Mouse (Mus musculus) frontal cortex, adult 2 months (tissue): ENCODE data around the gene Fam213b. TPM values are rescaled to one million over a fixed set of nuclear protein-coding genes. Genes with fewer than 3 reads are reported as not detected.

ENCODE experiments used
- DNase-seq, 2 experiments: peaks; one replicate each; pipeline ENCODE4 v3.0.0; 2022; ENCODE audit warnings: low spot score in 1 of 2; ENCODE audit errors: extremely low spot score in 1 of 2
- polyA plus RNA-seq: library from polyadenylated mRNA; depleted of rRNA; stranded (reverse); fragments of >200 nt; gene quantifications from 2 replicates; pipeline ENCODE4 v1.2.3, GENCODE M21; 2012

Fam213b gene
- polyA plus RNA-seq, 1 experiment, result 126 TPM

GRCm38 (mm10) chr4:154886876-154887592 is 11.9 kb downstream of the Fam213b start:
- DNase-seq, result no peak

- DNase-seq, result no peak
Measured at GRCm38 (mm10) chr4:154885416-154885815, 13.5 kb downstream of the Fam213b start.

- DNase-seq, result no peak
Measured at GRCm38 (mm10) chr4:154882014-154882659, 16.8 kb downstream of the Fam213b start.

GRCm38 (mm10) chr4:154880730-154881129 is 18.2 kb downstream of the Fam213b start:
- DNase-seq, result no peak

- DNase-seq, result peak; percentile 72 to 97
Measured at GRCm38 (mm10) chr4:154877864-154878548, 20.9 kb downstream of the Fam213b start.

GRCm38 (mm10) chr4:154873186-154873585 is 25.7 kb downstream of the Fam213b start:
- DNase-seq, result no peak

- DNase-seq, result no peak
Measured at GRCm38 (mm10) chr4:154871757-154872251, 27.1 kb downstream of the Fam213b start.

- no peak for DNase-seq
Measured at GRCm38 (mm10) chr4:154870721-154871120, 28.2 kb downstream of the Fam213b start.

GRCm38 (mm10) chr4:154869440-154869839 is 29.5 kb downstream of the Fam213b start, which contains the start of gene Mmel1:
TSS of gene Mmel1 (plus strand) at chr4:154869585.
- DNase-seq, result no peak

- no peak for DNase-seq
Measured at GRCm38 (mm10) chr4:154867257-154867656, 31.7 kb downstream of the Fam213b start.

- no peak for DNase-seq
Measured at GRCm38 (mm10) chr4:154866391-154866790, 32.5 kb downstream of the Fam213b start.

- no peak for DNase-seq
Measured at GRCm38 (mm10) chr4:154864961-154865760, 33.8 kb downstream of the Fam213b start.

GRCm38 (mm10) chr4:154864271-154864771 is 34.6 kb downstream of the Fam213b start:
- peak; percentile 72 to 93 for DNase-seq

GRCm38 (mm10) chr4:154863436-154863935 is 35.4 kb downstream of the Fam213b start:
- no peak for DNase-seq

- DNase-seq, result no peak
Measured at GRCm38 (mm10) chr4:154861967-154862366, 37.0 kb downstream of the Fam213b start.

- no peak for DNase-seq
Measured at GRCm38 (mm10) chr4:154858601-154859000, 40.3 kb downstream of the Fam213b start.

- no peak for DNase-seq
Measured at GRCm38 (mm10) chr4:154857366-154858240, 41.3 kb downstream of the Fam213b start.

GRCm38 (mm10) chr4:154856882-154857281 is 42.1 kb downstream of the Fam213b start:
- no peak for DNase-seq

GRCm38 (mm10) chr4:154856480-154856837 is 42.5 kb downstream of the Fam213b start:
- DNase-seq, result no peak
